Mouse (Mus musculus): ENCODE data around the gene I0C0044D17Rik.

I0C0044D17Rik gene

GRCm38 (mm10) chr4:98826701-98827100, 3.1 kb upstream of the I0C0044D17Rik start:
- DNase-seq: no peak

- no peak for DNase-seq
Observed at GRCm38 (mm10) chr4:98823047-98823446, 593 bp downstream of the I0C0044D17Rik start.

- DNase-seq: no peak
Observed at GRCm38 (mm10) chr4:98822478-98822877, 1.2 kb downstream of the I0C0044D17Rik start.

- no peak for DNase-seq
Observed at GRCm38 (mm10) chr4:98819216-98819755, 4.4 kb downstream of the I0C0044D17Rik start.

- DNase-seq: no peak
Observed at GRCm38 (mm10) chr4:98817184-98817911, 6.3 kb downstream of the I0C0044D17Rik start, which contains the start of gene Kank4. TSS of gene Kank4 (minus strand) at chr4:98817537.

- no peak for DNase-seq
Observed at GRCm38 (mm10) chr4:98816807-98817183, 6.8 kb downstream of the I0C0044D17Rik start.

- DNase-seq: no peak
Observed at GRCm38 (mm10) chr4:98806306-98806705, 17.3 kb downstream of the I0C0044D17Rik start.

GRCm38 (mm10) chr4:98805291-98806048, 18.2 kb downstream of the I0C0044D17Rik start:
- no peak for DNase-seq

GRCm38 (mm10) chr4:98804476-98805134, 19.0 kb downstream of the I0C0044D17Rik start:
- no peak for DNase-seq

GRCm38 (mm10) chr4:98801775-98802174, 21.9 kb downstream of the I0C0044D17Rik start:
- no peak for DNase-seq

- DNase-seq: no peak
Observed at GRCm38 (mm10) chr4:98800824-98801223, 22.8 kb downstream of the I0C0044D17Rik start.

- no peak for DNase-seq
Observed at GRCm38 (mm10) chr4:98796591-98797341, 26.9 kb downstream of the I0C0044D17Rik start.

- DNase-seq: no peak
Observed at GRCm38 (mm10) chr4:98795241-98795640, 28.4 kb downstream of the I0C0044D17Rik start.

GRCm38 (mm10) chr4:98793486-98793885, 30.2 kb downstream of the I0C0044D17Rik start:
- no peak for DNase-seq

GRCm38 (mm10) chr4:98790721-98791120, 32.9 kb downstream of the I0C0044D17Rik start:
- no peak for DNase-seq

- no peak for DNase-seq
Observed at GRCm38 (mm10) chr4:98789861-98790311, 33.8 kb downstream of the I0C0044D17Rik start.

- DNase-seq: no peak
Observed at GRCm38 (mm10) chr4:98789133-98789765, 34.4 kb downstream of the I0C0044D17Rik start.

- no peak for DNase-seq
Observed at GRCm38 (mm10) chr4:98786281-98786680, 37.4 kb downstream of the I0C0044D17Rik start.

GRCm38 (mm10) chr4:98785851-98786250, 37.8 kb downstream of the I0C0044D17Rik start:
- DNase-seq: no peak

- no peak for DNase-seq
Observed at GRCm38 (mm10) chr4:98778219-98778618, 45.4 kb downstream of the I0C0044D17Rik start.

- no peak for DNase-seq
Observed at GRCm38 (mm10) chr4:98777464-98777863, 46.2 kb downstream of the I0C0044D17Rik start.
